Mouse (Mus musculus) cortical plate, adult 2 months (tissue): ENCODE measurements around the gene Saa3. TPM values are rescaled to one million over a fixed set of nuclear protein-coding genes. Genes with fewer than 3 reads are reported as not detected.

ENCODE experiments used
- H3K27ac ChIP-seq: fragments of 200-500 bp; 2 replicates; pipeline ENCODE4 v1.5.1; 2012; ENCODE audit warnings: low read length, control low read depth, inconsistent platforms; ENCODE audit not compliant: insufficient read depth
- H3K4me1 ChIP-seq: fragments of 200-500 bp; 2 replicates; pipeline ENCODE4 v1.6.1; 2011; ENCODE audit warnings: low read length; ENCODE audit not compliant: control insufficient read depth, insufficient read depth
- H3K4me3 ChIP-seq: fragments of 200-500 bp; 2 replicates; pipeline ENCODE4 v1.5.1; 2011; ENCODE audit warnings: mild to moderate bottlenecking, low read length, control low read depth; ENCODE audit not compliant: insufficient read depth
- CTCF ChIP-seq: fragments of 200-500 bp; IDR thresholded peaks from 2 replicates; pipeline ENCODE4 v1.5.1; 2011; ENCODE audit warnings: mild to moderate bottlenecking, control low read depth, low read length; ENCODE audit not compliant: insufficient read depth; ENCODE audit errors: extremely low read depth
- POLR2A ChIP-seq: fragments of 200-500 bp; IDR thresholded peaks from 2 replicates; pipeline ENCODE4 v1.6.1; 2011; ENCODE audit warnings: mild to moderate bottlenecking, low read length, control low read depth; ENCODE audit not compliant: insufficient read depth; ENCODE audit errors: extremely low read depth
- polyA plus RNA-seq: library from polyadenylated mRNA; depleted of rRNA; stranded (reverse); fragments of >200 nt; gene quantifications from 2 replicates; pipeline ENCODE4 v1.2.3, GENCODE M21; 2012; rRNA removed

Gene Saa3
- polyA plus RNA-seq, 1 experiment: not detected

DNA sequence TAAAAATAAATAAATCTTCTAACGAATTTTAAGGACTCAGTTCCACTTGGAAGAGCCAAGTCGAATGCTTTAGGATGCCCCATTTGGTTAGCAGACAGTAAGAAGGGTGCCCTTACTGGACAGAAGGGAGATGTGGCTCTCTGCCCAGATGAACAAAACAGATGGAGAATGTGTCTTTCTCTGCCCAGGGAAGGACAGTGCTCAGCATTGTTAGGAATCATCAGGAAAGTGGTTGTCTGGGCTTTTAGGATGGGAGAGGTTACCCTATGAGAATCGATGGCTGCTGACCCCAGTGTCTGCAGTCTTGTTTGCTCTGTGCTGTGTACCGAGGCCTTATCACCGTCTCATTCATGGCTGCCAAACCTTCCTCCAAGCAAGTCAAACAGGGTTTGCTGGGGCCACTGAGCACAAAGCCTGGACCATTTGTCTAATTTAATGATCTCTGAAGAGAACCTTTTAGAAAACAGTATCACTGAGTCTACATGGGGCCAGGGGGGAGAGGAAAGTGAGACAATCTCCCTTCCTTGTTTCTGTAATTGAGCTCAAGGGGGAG is 38.6 kb downstream of the Saa3 start:
- H3K4me3 ChIP-seq: no peak overlapping the region
- no peak for TF ChIP-seq POLR2A
- TF ChIP-seq CTCF: no peak
- no peak overlapping the region for H3K27ac ChIP-seq
- 0 out of 2 replicates have a peak, but pooled peaks cover 1% of the 10 kb centered on the region for H3K4me1 ChIP-seq

DNA sequence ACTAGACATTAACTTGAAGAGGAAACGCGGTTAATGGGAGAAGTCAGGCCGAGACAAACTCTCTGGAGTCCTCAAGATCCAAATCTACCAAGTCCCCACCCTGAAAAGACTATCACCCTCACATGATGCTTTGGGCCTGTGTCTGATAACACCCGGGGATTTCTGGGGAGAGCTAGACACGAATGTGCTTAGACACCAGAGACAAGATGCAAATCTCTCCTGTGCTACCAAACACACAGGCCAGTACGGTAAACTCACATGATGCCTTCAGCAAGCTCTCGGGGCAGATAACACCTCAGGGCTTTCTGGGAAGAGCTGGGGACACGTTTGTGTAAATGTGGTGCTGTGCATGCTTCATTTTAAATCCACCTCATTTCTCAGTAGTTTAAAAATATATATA is 39.6 kb downstream of the Saa3 start:
- no peak for TF ChIP-seq CTCF
- TF ChIP-seq POLR2A: no peak
- Histone ChIP-seq H3K27ac (no peak overlapping the region), H3K4me1 (0 out of 2 replicates have a peak, but pooled peaks cover 1% of the 10 kb centered on the region), H3K4me3 (no peak overlapping the region)

DNA sequence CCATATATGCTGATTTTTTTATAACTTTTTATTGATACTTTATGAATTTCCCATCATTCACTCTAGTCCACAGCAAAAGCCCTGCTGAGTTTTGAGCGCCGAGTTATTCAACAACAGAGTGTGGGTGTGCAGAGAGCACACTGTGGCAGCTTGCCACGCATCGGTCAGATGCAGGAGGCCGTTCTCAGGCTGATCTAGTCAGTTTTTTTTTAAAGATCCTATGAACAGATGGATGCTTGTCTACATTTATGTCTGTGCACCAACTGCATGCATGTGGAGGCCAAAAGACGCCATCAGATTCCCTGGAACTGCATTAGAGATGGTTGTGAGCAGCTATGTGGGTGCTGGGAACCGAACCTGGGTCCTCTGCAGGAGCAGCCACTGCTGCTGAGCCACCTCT is 40.4 kb downstream of the Saa3 start:
- Histone ChIP-seq H3K4me3 (no peak overlapping the region), H3K4me1 (0 out of 2 replicates have a peak, but pooled peaks cover 1% of the 10 kb centered on the region), H3K27ac (no peak overlapping the region)
- TF ChIP-seq POLR2A (no peak), CTCF (no peak)

DNA sequence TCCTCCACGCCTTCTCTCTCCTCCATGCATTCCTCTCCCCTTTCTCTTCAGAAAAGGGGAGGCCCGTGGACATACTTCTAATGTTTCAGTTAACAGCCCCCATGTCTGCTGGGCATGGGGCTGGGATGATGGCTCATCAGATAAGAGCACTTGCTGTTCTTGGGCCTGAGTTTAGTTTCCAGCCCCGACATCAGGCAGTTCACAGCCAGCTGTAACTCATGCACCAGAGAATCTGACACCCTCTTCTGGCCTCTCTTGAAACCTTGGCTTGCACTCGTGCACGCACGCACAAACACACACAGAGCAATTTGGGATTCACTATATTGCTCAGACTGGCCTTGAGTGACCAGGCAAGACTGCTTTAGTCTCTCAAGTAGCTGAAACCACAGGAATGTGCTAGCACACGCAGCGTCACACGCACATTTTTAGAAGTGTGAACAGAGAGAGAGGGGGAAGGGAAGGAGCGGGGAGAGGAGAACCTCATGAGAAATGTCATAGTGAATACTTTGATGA is 43.3 kb downstream of the Saa3 start, which contains the start of gene Tph1:
Gene Tph1 (minus strand): TSS at position 378 of the 513 bp plus-strand sequence.
- TF ChIP-seq CTCF: no peak
- TF ChIP-seq POLR2A: no peak
- 0 out of 2 replicates have a peak, but pooled peaks cover 1% of the 10 kb centered on the region for H3K4me1 ChIP-seq
- H3K4me3 ChIP-seq: no peak within 1 kb of the TSS
- no peak within 1 kb of the TSS for H3K27ac ChIP-seq

DNA sequence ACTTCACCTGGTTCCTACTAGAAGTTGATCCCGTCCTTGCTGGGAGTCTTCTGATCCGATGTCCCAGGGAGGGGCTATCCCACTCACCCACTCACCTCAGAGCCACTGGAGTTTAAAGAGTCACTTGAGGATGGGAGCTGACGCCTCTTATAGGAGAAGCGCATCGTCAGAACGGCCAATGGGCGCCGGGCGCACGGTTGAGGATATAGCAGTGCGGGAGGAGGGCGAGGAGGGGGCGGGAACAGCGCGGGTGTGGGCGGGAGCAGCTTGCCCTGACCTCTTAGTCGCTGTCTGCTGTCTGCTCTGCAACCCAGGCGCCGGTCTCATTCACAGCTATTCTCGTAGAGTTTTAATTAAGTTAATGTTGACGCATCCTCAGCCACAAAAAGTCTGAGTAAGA is 48.2 kb downstream of the Saa3 start:
- H3K27ac ChIP-seq: no peak overlapping the region
- no peaks in the 10 kb centered on the region for H3K4me1 ChIP-seq
- TF ChIP-seq POLR2A (no peak), CTCF (no peak)
- no peak overlapping the region for H3K4me3 ChIP-seq

DNA sequence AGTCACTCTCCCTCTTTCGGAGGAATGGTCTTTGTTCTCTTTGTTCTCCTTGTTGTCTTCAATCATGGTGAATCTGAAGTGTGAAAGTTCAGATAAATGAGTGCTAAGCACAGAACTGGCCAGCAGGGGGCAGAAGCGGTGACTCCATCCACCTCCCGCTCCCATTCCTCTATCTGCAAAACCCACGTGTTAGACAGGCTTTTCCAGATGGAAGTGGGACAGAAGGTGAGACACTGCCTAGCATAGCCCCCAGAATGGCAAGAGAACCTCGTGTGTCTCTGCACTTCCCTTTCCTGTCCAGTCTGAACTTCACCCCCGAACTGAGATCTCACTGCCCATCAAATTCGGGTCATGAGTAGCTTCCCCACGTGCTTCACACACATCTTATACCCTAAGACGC is 50.3 kb downstream of the Saa3 start:
- no peaks in the 10 kb centered on the region for H3K4me1 ChIP-seq
- no peak overlapping the region for H3K27ac ChIP-seq
- H3K4me3 ChIP-seq: no peak overlapping the region
- TF ChIP-seq POLR2A (no peak), CTCF (peak; percentile 53)

Other genes starting within 250 kb of the Saa3 start
- gene Sergef, start 75.9 kb downstream of the Saa3 start, polyA plus RNA-seq: 44.9 and 46.8 TPM in 2 replicates
- 0.09 and 0.19 TPM in 2 replicates for gene Tph1, start 43.2 kb downstream of the Saa3 start, polyA plus RNA-seq
- gene Saal1, start 5.0 kb downstream of the Saa3 start, polyA plus RNA-seq: 7.1 and 7.7 TPM in 2 replicates
- gene Saa4, start 16.9 kb upstream of the Saa3 start, polyA plus RNA-seq: not detected in 2 replicates
- 0.04 TPM in 1 of 2 replicates, not detected in the other for gene Saa1, start 27.3 kb upstream of the Saa3 start, polyA plus RNA-seq
- gene Saa2, start 36.1 kb upstream of the Saa3 start, polyA plus RNA-seq: not detected in 2 replicates
- gene Hps5, start 80.4 kb upstream of the Saa3 start, polyA plus RNA-seq: 16.7 and 17.1 TPM in 2 replicates
- gene Gtf2h1, start 80.4 kb upstream of the Saa3 start, polyA plus RNA-seq: 30.1 TPM in 2 replicates
- gene Ldha, start 125.8 kb upstream of the Saa3 start, polyA plus RNA-seq: 392 and 402 TPM in 2 replicates
- gene Ldhc, start 145.5 kb upstream of the Saa3 start, polyA plus RNA-seq: 0.08 TPM in 1 of 2 replicates, not detected in the other
- gene Tsg101, start 204.3 kb upstream of the Saa3 start, polyA plus RNA-seq: 61.9 and 67.3 TPM in 2 replicates
- gene Uevld, start 242.8 kb upstream of the Saa3 start, polyA plus RNA-seq: 7.1 and 7.8 TPM in 2 replicates